In genomic region chr2:11428621-11429020, GRCm38 (mm10) we compare ENCODE assay signal across 11 mouse cellular contexts.
"Had no signal": no experiment of that assay in that cellular context is flagged by ENCODE, and none has a peak within 500 bp of the region (broad histone marks: within the 10 kb centered on the region; RNA-seq: fewer than 3 reads in every experiment).

No protein-coding gene starts in this region.

- H3K4me3 ChIP-seq: kidney, embryonic 15.5 days; limb, embryonic 13.5 days; liver, embryonic 13.5 days; midbrain, embryonic 13.5 days had no signal

- H3K4me2 ChIP-seq: kidney, embryonic 15.5 days; limb, embryonic 13.5 days; liver, embryonic 13.5 days; midbrain, embryonic 13.5 days had no signal

- H3K9me3 ChIP-seq: kidney, embryonic 15.5 days; limb, embryonic 13.5 days; liver, embryonic 13.5 days; midbrain, embryonic 13.5 days had no signal

- ATAC-seq: midbrain, embryonic 13.5 days had no signal

- H3K27me3 ChIP-seq: kidney, embryonic 15.5 days; limb, embryonic 13.5 days; liver, embryonic 13.5 days; midbrain, embryonic 13.5 days had no signal

- H3K9ac ChIP-seq: kidney, embryonic 15.5 days; limb, embryonic 13.5 days; liver, embryonic 13.5 days; midbrain, embryonic 13.5 days had no signal

- H3K27ac ChIP-seq: limb, embryonic 13.5 days; liver, embryonic 13.5 days; midbrain, embryonic 13.5 days had no signal

- H3K36me3 ChIP-seq: kidney, embryonic 15.5 days; limb, embryonic 13.5 days; liver, embryonic 13.5 days; midbrain, embryonic 13.5 days had no signal

- H3K4me1 ChIP-seq: midbrain, embryonic 13.5 days had no signal

- DNase-seq: kidney, adult 11 months; kidney, postnatal 14 days; left cerebral cortex, postnatal 4 days; liver, embryonic 13.5 days; lung, adult 18-20 months; right cerebral cortex, adult 18-20 months; right cerebral cortex, postnatal 25 days; thymus, postnatal 4 days had no signal
